8 mouse cellular contexts compared by ENCODE assay signal in genomic region chr9:41207130-41208104, GRCm38 (mm10). TPM values are rescaled to one million over a fixed set of nuclear protein-coding genes. Genes with fewer than 3 reads are reported as not detected.
DNase-seq lines count a peak whose midpoint lies in the region; ATAC-seq lines count a peak whose summit lies in the region.

No protein-coding gene starts in this region.

- ATAC-seq in forebrain, embryonic 14.5 days: peak; percentile 94
- peak; percentile 95 for ATAC-seq in neural tube, embryonic 15.5 days (ENCODE audit: low FRiP score)

- intact Hi-C loops in heart, postnatal 14 days (cut with DNase I): no loop called here

- H3K9me3 ChIP-seq in forebrain, embryonic 14.5 days (replicated peaks; ENCODE audit: control insufficient read depth, low read length): no peaks in the 10 kb centered on the region
- no peaks in the 10 kb centered on the region for H3K9me3 ChIP-seq in neural tube, embryonic 15.5 days (replicated peaks)

- H3K27me3 ChIP-seq in forebrain, embryonic 14.5 days (replicated peaks; ENCODE audit: control insufficient read depth, insufficient read depth, low read length): no peaks in the 10 kb centered on the region
- H3K27me3 ChIP-seq in neural tube, embryonic 15.5 days (replicated peaks): no peaks in the 10 kb centered on the region

- peak overlapping the region; percentile 48 for H3K4me2 ChIP-seq in forebrain, embryonic 14.5 days (ENCODE audit: low read length)
- peak overlapping the region; percentile 56 for H3K4me2 ChIP-seq in neural tube, embryonic 15.5 days

- peak; percentile 97 for DNase-seq in ES-CJ7 (ENCODE audit: low read depth, low spot score)
- peak; percentile 92 for DNase-seq in cerebellum, adult 11 months
- DNase-seq in forebrain, embryonic 14.5 days (ENCODE audit: low spot score): peak; percentile 99
- DNase-seq in heart, postnatal 14 days: peak; percentile 94
- DNase-seq in layer of hippocampus, adult 11-12 months (ENCODE audit: low spot score): peak; percentile 95
- DNase-seq in lung, adult 18-20 months: peak; percentile 92 to 94
- DNase-seq in testis, postnatal 14 days (ENCODE audit: low spot score): peak; percentile 91

- H3K4me3 ChIP-seq in forebrain, embryonic 14.5 days (ENCODE audit: low read depth, low read length): peak overlapping the region; percentile 26
- H3K4me3 ChIP-seq in neural tube, embryonic 15.5 days (replicated peaks): peak overlapping the region; percentile 28

- H3K4me1 ChIP-seq in forebrain, embryonic 14.5 days (ENCODE audit: control insufficient read depth, insufficient read depth, low read length): peaks cover 7% of the 10 kb centered on the region
- H3K4me1 ChIP-seq in neural tube, embryonic 15.5 days: peaks cover 14% of the 10 kb centered on the region

- peak overlapping the region; percentile 33; the same call in 1 of the 2 replicates for H3K9ac ChIP-seq in forebrain, embryonic 14.5 days (ENCODE audit: low read length)
- peak overlapping the region; percentile 43; the same call in 1 of the 2 replicates for H3K9ac ChIP-seq in neural tube, embryonic 15.5 days (replicated peaks)

- no peaks in the 10 kb centered on the region for H3K36me3 ChIP-seq in forebrain, embryonic 14.5 days (ENCODE audit: control insufficient read depth, insufficient read depth, low read length)
- H3K36me3 ChIP-seq in neural tube, embryonic 15.5 days: no peaks in the 10 kb centered on the region

- WGBS in forebrain, embryonic 14.5 days: 10% methylated on average over 28 of the region's 28 CpGs
- 9% methylated on average over 28 of the region's 28 CpGs for WGBS in neural tube, embryonic 15.5 days

- H3K27ac ChIP-seq in forebrain, embryonic 14.5 days (ENCODE audit: low read depth, low read length): peak overlapping the region; percentile 81
- H3K27ac ChIP-seq in neural tube, embryonic 15.5 days (replicated peaks): peak overlapping the region; percentile 87

RNA-seq across cellular contexts. Expression of gene Ubash3b, which starts 45.9 kb away (rescaled TPM):
- 13.8 and 18.1 TPM in 2 replicates for polyA plus RNA-seq in forebrain, embryonic 14.5 days (2014; fragmentation: Nextera tagmentation; extraction: Ambion mirVana)
- total RNA-seq in heart, postnatal 14 days (2021): 1 to 10 TPM; 1.7 to 1.8 TPM
- 23.7 and 28.4 TPM in 2 replicates for polyA plus RNA-seq in neural tube, embryonic 15.5 days (2015; fragmentation: Nextera tagmentation; extraction: Ambion mirVana)

Comparison
In these comparisons a context has a peak if more than half of its experiments do, and no peak if none do; other contexts are left out.
1. Peak in every context shown above with its lines: DNase-seq, ATAC-seq, H3K4me3 ChIP-seq and H3K27ac ChIP-seq.